Mouse (Mus musculus) layer of hippocampus, adult 11-12 months (tissue): ENCODE data around the gene Nr2e3.
"Not testable (repeated sequence)": the region's sequence is repeated elsewhere in the genome, so short reads cannot be mapped to it uniquely, and the experiment has no call there.

Experiments used
- DNase-seq: peaks from one replicate; pipeline ENCODE4 v3.0.0; 2022; ENCODE audit warnings: low spot score

Gene Nr2e3

DNA sequence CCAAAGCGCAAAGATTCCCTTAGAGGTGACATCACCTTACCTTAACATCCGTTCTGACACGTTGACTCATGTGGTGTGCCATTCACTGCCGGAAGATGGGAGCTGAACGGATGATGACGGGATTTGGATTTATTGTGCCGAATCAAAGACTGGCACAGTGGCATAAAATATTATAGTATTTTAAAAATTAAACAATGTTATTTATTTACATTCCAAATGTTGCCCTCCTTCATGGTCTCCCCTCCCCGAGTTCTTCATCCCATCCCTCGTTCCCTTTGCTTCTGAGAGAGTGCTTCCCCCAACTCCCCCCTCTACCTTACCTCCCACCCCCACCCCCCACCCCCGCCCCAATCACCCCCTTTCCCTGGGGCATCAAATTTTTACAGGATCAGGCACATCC is at the start of gene Nr2e3:
Gene Nr2e3, minus strand, starts transcription at position 101 of the 400 bp plus-strand sequence.
- no peak for DNase-seq

DNA sequence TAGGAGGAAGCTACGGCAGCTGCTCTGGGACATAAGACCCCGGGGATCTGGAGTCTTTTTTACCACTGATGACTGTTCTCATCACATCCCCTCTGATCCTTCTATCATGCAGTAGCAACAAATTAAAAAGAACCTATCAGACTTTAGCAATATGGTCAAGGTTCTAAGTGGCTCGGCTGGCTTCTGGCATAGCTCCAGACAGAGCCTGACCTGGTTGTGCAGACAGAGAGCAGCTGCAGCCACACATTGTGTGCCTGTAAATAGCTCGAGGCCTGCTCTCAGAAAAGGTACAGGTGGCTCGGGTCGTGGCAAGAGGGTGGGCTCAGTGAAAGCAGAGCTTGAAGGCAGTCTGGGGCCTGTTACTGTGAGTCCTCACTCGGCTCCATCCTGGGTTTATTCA is 48.5 kb upstream of the Nr2e3 start:
- DNase-seq, result no peak

DNA sequence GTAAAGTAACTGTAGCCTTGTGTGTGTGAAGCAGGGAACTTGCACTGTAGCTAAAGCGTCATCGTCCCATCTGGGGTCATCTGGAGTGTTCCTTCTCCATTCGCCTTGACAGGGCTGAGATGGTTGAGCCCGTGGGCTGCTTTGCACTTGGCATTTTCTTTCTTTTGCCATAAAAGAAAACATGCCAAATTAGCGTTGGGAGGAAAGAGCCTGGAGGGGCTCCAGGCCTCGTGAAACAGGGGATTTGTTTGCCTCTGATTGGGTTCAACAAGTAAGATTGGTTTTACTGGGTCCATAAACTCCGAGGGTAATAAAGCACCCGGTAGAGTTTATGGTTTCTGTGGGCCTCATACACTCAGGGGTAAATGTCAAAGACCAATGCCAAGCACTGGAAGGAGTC is 41.9 kb upstream of the Nr2e3 start:
- DNase-seq, result no peak

DNA sequence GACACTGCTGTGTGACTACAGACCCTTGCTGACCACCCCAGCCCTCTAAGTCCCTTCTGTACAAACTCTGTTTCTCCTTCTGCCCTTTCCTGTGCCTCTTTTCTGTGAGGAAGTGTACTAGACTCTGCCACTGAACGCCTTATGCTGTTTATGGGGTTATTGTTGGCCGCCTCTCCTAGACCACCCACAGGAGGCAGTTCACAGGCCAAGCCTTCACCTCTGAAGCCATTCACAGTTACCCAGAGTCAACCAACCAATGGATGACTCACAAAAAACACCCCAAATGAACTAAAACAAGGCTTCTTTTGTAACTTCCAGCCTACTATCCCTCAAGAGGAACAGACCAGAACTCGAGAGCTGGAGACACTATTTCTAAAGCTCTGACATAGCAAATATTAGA is 41.0 kb upstream of the Nr2e3 start:
- DNase-seq, result no peak

DNA sequence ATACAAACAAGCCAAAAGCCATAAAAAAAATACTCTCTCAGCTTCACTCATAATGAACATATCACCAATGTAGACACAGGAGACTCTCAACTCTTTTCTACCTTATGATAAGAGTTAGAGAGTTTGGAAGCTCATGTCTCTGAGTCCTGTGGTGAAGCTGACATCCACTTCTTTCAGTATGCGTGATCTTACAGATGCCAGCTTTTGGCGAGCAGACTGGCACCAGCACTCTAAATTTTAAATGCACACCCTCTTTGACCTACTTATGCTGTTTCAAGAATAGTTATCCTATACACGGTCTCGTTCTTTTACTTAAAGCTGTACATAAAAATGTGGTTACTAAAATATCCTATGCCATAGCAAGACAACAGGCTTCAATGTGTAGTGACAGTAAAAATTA is 37.3 kb upstream of the Nr2e3 start:
- no peak for DNase-seq

DNA sequence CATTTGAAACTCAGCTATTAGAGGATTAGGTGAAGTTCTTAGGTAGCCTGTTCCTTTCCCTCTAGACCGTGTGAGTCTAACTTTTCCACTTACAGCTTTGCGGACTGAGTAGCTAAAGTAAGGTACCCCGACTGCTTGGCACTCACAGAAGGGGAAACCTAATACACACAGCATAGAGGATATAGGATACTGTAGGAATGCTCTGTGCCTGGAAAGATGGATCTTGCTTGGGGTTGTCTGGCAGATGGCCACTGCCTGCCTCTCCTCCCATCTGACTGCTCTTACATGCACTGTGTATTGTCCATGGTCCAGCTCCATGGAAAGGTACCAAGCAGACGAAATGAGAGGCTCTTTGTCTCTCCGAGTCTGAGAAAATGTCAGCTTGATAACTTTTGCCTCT is 30.9 kb upstream of the Nr2e3 start:
- no peak for DNase-seq

DNA sequence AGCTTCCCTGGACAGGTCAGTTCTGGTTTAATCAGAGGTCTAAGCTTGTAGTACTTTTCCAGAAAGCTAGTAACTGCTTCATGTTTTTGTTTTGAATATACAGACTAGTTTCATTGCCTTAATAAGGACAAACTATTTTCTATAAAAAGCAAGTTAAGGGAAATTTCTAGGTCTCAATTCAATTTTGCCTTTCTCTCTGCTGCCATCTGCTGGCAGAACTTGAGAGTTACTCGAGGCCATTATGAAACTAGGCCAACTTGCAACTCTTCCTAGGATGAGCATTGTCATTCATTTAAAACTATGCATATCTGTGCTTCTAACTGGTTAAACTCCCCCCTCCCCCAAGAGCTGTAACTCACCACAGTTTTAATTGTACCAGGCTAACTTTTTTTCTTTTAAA is 29.4 kb upstream of the Nr2e3 start:
- peak; percentile 70 for DNase-seq

DNA sequence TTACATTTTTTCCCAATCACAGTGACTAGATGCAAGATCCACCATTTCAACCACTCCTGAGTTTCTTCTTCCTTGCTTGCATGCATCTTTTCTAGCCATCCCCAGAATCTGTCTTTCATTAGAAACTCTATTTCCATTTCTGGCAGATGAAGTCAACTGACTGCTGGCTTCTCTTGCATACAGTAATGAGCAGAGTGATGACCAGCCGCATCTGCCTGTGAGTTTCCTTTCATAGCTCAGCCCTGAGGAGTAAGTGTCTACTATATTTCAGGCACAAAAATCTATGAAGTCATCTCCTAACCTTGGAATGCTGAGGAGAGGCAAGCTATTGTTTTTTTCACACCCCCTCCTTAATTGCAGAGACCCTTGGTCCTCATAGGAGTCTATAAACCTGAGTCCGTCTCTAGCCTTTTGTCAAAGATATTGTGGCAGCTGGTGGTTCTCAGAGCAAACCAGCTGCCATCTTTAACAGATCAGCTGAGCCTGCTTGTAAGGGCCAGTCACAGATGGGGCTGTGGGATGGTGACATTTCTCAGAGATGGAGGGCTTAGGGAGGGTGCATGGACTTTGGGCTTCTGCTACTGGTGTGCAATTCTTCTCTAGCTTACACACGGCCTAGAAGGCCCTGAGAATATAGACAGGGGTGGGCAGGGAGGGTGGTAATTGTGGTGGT is 25.6 kb upstream of the Nr2e3 start:
- DNase-seq, result no peak

DNA sequence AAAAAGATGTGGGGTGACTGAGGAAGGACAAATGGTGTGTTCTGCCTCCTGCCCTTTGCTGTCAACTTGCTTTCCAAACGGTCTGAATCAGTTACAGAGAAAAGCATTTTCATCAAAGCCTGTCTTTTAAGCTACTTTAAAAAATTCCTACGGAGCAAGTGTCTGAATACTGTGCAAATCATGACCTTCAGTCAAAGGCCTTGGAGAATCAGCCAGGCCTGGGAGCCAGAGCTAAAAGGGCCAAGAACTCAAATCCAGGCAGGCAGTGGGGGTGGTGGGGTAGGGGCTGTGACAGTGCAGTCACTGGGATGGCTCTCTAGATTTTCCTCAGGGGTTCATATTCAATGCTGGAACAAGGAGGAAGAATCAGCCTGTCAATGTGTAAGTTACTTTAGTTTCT is 20.7 kb upstream of the Nr2e3 start:
- DNase-seq, result no peak

DNA sequence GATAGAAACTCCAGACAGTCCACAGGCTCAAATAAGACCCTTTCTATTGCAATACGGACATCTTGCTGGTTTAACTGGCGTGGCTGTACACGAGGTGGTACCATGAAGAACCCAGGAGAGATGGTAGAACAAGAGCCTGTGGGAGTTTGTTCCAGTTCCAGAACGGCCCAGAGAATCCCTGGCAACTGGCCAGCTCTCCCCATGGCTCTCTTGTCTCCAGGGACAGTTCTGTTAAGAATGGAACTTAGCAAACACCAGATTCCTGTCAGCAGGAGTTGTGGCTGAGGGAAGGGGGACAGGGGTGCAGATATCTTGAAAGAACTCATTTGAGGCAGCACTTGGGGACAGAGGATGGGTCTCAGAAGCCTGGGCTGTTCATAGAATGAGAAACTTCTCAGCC is 10.8 kb upstream of the Nr2e3 start:
- no peak for DNase-seq

DNA sequence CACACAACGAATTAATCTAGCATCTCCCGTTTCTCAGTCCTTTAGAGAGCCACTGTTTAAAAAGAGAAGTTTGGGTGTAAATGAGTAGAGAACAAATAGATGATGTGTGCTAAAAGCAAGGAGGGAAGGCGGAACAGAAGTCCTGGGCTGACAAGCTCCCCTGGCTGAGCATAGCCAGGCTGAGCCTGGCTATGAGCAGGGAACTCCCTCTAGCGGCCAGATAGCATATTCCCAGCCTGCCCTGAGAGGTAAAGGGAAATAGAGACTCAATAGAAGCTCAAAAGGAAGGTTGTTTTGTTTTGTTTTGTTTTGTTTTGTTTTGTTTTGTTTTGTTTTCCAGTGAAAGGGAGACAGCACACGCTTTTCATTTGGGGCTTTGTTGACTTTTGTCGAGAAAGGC is 8.9 kb upstream of the Nr2e3 start:
- peak; percentile 66 for DNase-seq

DNA sequence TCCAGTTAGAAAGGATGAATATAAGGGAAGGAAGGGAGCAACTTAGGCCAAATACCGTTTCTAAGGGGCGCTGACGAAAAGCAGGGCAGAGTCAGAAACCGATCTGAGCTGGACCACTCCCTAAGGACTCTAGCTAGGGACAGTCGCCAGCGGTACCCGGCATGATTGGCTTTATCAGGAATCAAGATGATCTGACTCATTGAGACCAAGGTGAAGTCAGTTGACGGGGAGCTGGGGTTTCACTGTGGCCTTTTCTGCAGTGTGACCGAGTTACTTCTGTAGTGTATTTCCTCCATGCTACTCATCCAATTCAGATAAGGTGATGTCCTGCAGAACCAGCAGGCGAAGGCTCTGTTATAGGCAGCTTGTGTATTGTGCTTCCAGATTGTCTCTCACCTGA is 4.6 kb upstream of the Nr2e3 start:
- no peak for DNase-seq

DNA sequence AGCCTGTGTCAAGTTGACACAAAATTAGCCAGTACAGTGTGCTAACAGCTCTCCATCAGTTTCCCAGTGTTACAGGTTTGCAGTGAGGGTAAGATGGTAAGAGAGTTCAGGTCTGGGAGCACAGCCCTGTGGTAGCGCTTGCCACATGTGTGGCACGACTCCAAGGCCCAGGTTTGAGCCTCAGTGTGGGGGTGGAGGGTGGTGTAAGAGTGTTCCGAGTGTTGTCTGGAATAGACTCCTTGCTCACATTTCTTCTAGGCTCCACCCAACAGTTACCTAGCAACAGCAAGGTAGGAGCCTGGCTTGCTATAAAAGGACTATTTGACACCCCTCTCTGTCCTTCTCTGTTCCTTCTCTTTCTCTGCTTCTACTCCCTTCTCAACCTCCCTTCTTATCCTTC is 3.9 kb upstream of the Nr2e3 start:
- no peak for DNase-seq

DNA sequence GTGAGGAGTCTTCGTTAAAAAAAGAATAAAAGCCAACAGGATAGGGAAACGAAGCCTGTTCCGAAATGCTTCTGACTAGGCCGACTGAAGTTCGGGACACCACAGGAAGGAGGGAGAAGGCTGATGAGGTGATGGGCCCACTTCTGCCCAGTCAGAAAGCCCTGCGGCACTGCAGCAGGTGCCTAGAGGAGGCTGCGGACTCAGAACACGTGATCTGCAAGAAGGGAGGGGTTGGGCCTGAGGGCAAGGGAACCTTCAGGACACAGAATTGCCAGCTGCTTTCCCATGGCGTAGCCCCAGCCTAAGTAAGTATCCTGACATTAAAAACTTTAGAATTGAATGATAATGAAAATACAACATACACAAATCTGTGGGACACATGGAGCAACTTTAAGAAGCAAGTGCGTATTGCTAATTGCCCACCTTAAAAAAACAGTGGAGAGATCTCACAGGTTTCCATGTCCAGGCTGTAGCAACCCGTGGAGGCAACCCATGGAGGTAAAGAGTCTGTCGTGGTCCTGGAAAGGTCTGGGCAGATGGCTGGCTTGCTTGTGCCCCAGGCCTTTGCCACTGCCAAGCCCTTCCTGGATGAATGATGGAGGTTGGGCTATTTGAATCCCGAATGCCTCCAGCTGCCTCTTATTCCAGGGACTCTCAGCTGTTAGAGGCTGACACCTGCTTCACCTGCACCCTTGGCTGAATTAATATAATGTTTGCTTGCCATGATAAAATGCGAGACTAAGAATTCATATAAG is 919 bp upstream of the Nr2e3 start:
- no peak for DNase-seq

DNA sequence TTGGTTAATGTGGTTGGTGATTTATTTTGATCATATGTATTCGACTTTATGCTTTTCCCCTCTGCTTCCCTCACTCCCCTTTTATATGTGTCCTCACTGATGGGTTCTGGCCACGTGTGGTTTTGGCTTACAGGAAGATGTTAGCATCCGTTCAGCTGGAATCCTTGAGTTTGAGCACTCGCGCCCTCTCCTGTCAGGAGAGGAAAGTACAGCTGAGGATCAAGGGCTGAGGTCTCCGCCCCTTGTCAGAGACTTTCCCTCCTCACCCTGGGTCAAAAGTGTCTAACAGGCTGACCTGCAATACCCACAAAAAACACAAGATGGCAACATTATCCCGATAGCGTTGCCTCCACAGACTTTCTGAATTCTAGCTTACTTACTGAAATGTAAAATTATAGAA is 1.2 kb downstream of the Nr2e3 start:
- peak; percentile 78 for DNase-seq

DNA sequence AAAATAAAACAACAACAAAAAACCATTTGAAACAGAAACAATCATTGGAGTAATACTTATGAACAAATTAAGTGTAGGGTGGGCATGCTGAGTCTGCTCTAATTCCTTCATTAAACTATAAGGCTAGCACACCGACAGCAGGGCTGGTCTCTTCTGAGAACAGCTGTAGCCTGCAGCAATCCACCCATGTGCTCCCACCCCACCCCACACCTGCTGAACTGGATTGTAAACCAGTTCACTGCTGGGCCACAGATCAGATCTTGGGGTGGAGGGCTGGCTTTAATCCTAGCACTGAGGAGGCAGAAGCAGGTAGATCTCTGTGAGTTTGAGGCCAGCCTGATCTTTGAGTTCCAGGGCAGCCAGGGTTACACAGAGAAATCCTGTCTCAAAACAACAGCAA is 2.3 kb downstream of the Nr2e3 start:
- DNase-seq, result not testable (repeated sequence)

DNA sequence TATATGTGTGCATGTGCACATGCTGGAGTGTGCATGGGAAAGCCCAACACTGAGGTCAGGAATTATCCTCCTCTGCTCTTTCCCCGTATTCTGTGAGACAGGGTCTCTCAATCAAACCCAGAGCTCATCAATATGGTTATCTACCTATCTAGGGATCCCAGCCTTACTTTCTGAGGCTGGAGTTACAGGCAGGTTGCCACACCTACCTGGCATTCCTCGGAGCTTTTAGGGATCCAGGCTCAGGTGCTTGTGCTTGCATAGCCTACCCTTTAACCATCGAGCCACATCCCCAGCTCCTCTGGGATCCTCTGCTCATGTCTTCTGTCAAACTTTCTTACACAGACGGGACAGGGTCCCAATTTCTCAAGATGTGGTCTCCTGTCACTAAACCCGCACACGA is 4.0 kb downstream of the Nr2e3 start:
- no peak for DNase-seq

DNA sequence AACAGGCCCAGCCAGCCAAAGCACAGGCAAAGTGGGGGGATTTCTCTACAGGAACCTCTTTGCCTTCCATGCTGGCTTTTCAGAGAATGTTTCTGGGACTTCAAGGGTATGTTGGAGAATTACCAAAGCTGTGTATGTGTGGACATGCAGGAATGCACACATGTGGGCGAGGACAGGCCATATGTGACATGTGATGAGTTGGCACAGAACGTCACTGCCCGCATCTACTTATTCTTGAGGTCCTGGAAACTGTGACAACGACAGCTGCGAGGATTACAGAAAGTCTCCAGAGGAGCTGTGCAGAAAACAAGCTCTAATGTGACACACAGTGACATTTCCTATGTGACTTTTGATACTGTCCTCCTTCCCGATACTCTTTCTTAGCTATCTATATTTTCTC is 4.8 kb downstream of the Nr2e3 start:
- DNase-seq, result no peak

DNA sequence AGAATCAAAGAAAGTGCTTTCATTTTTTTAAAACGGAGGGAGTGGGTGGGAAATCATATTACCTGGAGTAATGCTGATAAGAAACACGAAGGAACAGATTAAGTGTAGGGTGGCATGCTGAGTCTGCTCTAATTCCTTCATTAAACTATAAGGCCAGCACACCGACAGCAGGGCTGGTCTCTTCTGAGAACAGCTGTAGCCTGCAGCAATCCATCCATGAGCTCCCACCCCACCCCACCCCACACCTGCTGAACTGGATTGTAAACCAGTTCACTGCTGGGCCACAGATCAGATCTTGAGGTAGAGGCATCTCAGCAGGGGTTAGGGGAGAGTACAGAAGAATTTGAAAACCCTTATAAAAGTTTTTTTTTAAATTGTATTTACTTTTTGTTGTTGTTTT is 5.3 kb downstream of the Nr2e3 start:
- DNase-seq, result no peak

DNA sequence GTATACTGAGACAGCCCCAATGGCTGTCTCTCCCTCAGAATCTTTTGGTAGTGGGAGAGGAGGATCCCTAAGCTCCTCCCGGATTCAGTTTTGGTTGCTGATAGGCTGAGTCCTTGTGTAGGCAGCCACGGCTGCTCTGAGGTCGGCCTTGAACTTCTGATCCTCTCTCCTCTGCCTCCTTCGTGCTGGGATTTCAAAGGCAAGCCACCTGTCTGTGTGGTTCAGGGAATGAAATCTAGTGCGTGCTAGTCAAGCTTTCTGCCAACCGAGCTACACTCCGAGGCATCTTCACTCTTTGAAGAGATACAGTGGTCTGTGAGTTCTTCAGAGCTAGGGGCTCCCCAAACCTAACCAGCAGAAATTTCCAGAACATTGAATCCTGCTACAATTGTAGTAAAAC is 6.9 kb downstream of the Nr2e3 start:
- no peak for DNase-seq

DNA sequence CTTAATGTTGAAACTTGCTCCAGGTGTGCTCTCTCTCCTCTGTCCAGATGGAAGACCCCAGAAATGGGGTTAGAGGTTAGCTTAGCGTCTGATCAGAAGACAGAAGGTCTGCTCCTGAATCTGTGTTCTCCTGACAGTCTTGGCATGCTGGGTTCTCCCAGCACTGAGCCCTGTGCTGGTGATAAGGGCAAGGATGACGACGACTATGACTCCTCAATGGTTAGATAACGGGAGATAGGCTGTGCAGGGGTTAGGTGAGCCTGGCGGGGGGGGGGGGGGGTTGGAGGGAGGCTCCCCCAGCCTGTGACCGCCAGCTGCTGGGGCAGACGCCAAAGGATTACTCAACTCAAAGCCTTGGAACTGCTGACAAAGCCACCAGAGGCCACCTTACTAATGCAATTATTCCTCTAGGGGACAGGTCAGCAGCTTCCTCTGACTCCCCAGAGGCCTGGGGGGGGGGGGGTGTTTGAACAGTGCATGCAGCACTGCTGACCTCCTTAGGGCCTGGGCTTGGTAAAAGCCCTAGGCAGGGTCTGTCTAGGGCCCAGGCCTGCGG is 7.9 kb downstream of the Nr2e3 start:
- DNase-seq, result no peak

DNA sequence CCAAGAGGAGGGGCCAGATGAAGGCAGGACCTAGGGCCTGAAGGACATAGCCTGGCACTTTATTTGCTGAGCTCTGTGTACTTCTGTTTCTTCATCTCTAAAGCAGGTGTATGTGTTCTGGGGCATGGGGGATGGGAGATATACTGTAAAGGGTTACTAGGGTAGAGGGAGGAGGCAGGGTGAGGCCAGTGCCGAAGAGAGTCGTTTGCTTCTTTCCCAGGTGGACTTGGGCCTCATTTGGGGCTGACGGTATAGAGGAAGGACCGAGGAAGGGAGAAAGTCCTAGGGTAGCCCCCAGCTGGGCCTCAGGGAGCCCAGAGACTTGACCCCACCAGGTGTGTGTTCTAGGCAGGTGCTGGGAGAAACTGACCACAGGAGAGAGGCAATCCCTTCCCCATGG is 8.5 kb downstream of the Nr2e3 start:
- DNase-seq, result no peak

DNA sequence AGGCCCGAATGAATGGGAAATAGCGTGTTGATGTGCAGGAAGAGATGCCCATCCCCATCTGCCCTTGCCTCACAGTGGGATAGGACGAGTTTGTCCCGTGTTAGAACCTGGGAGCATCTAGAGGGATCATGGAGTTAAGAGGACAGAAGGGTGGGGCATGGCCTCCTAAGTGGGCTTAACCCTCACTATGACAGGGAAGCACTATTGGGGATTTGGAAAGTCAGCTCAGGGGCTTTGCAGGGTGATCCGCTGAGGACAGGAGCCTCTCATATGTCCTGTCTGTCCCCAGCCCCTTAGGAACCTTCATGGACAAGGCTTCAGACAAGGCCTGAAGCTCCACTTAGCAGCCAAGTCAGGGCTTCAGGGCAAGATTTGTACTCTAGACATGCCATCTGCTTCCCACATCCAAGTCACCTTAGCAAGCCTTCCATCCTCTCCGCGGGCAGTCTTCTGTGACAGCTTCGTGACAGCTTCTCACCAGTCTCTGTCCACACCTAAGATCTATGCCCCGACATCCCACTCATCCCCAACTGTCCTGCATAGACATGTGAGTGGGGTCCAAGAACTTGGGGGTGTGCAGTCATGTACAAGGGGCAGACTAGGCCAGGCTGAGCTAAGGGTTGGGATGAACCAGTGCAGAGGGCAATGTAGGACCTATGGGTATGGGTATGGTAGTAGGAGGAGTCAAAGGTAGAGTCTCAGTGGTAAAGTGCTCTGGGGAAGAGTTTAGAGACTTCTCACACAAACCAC is 9.3 kb downstream of the Nr2e3 start:
- DNase-seq, result no peak
